Mouse (Mus musculus) intestine, embryonic 15.5 days (tissue): ENCODE measurements around the gene Gtf2h5. TPM values are rescaled to one million over a fixed set of nuclear protein-coding genes. Genes with fewer than 3 reads are reported as not detected.

Source experiments
- ATAC-seq: fragments of 200-750 bp; cut with Nextera tagmentation; 2 replicates; pipeline ENCODE4 v1.8.0; 2017; ENCODE audit warnings: moderate TSS enrichment, moderate library complexity
- H3K27ac ChIP-seq: fragments of 300-500 bp; sonication (generic); 2 replicates; pipeline ENCODE4 v1.5.1; 2015; ENCODE audit warnings: mild to moderate bottlenecking, inconsistent platforms
- H3K27me3 ChIP-seq: fragments of 300-500 bp; sonication (generic); replicated peaks from 2 replicates; pipeline ENCODE4 v1.6.1; 2015; ENCODE audit warnings: inconsistent platforms
- H3K36me3 ChIP-seq: fragments of 300-500 bp; sonication (generic); 2 replicates; pipeline ENCODE4 v1.6.1; 2015; ENCODE audit warnings: inconsistent platforms
- H3K4me1 ChIP-seq: fragments of 300-500 bp; sonication (generic); replicated peaks from 2 replicates; pipeline ENCODE4 v1.6.1; 2015; ENCODE audit warnings: inconsistent platforms
- H3K4me2 ChIP-seq: fragments of 300-500 bp; sonication (generic); replicated peaks from 2 replicates; pipeline ENCODE4 v1.6.1; 2015; ENCODE audit warnings: mild to moderate bottlenecking, inconsistent platforms
- H3K4me3 ChIP-seq: fragments of 300-500 bp; sonication (generic); replicated peaks from 2 replicates; pipeline ENCODE4 v1.5.1; 2015; ENCODE audit warnings: inconsistent platforms
- H3K9ac ChIP-seq: fragments of 300-500 bp; sonication (generic); 2 replicates; pipeline ENCODE4 v1.6.1; 2015; ENCODE audit warnings: inconsistent platforms
- H3K9me3 ChIP-seq: fragments of 300-500 bp; sonication (generic); 2 replicates; pipeline ENCODE4 v1.6.1; 2016; ENCODE audit warnings: inconsistent platforms
- WGBS: fragments of 180-500 bp; shearing (Covaris S2); methylation state at CpG from one replicate; pipeline ENCODE4 v1.1.7; 2015; 5-methylcytosine and 5-hydroxymethylcytosine counted together
- polyA plus RNA-seq: library from polyadenylated mRNA; unstranded; fragments of >200 nt; fragmentation: Nextera tagmentation; extraction: Ambion mirVana; gene quantifications from 2 replicates; pipeline ENCODE4 v1.2.1, GENCODE M21; 2015

Gtf2h5 gene
- polyA plus RNA-seq: 155 and 165 TPM in 2 replicates

GRCm38 (mm10) chr17:6079287-6080122 is at the start of gene Gtf2h5, which contains the start of gene Serac1:
Gene Gtf2h5, plus strand, starts transcription at chr17:6079786.
Gene Serac1, minus strand, starts transcription at chr17:6079741.
- Histone ChIP-seq H3K4me2 (peak within 1 kb of the TSS; percentile 77), H3K4me3 (peak within 1 kb of the TSS; percentile 72)
- WGBS: under 1% methylated on average over 70 of the region's 70 CpGs

GRCm38 (mm10) chr17:6035661-6036060 is 43.9 kb upstream of the Gtf2h5 start:
- WGBS: 68% methylated on average over 8 of the region's 8 CpGs
- peaks cover 16% of the 10 kb centered on the region; the same call in 1 of the 2 replicates for H3K36me3 ChIP-seq
- no peaks in the 10 kb centered on the region for H3K27me3 ChIP-seq
- H3K4me3 ChIP-seq: no peak overlapping the region
- no peak overlapping the region for H3K27ac ChIP-seq
- ATAC-seq: no peak
- H3K4me2 ChIP-seq: no peak overlapping the region
- H3K9me3 ChIP-seq: no peaks in the 10 kb centered on the region
- H3K4me1 ChIP-seq: no peaks in the 10 kb centered on the region
- no peak overlapping the region for H3K9ac ChIP-seq

More at GRCm38 (mm10) chr17:6079287-6080122, at the start of gene Gtf2h5, which contains the start of gene Serac1:
- Histone ChIP-seq H3K4me1 (no peaks in the 10 kb centered on the region; the same call in 1 of the 2 replicates), H3K27me3 (no peaks in the 10 kb centered on the region), H3K27ac (peak within 1 kb of the TSS; percentile 86), H3K9ac (peak within 1 kb of the TSS; percentile 79), H3K9me3 (no peaks in the 10 kb centered on the region), H3K36me3 (peaks cover 5% of the 10 kb centered on the region; the same call in 1 of the 2 replicates)
- peak; percentile 99 for ATAC-seq

- Histone ChIP-seq H3K9ac (no peak overlapping the region), H3K27ac (no peak overlapping the region), H3K4me2 (no peak overlapping the region), H3K4me1 (no peaks in the 10 kb centered on the region), H3K27me3 (no peaks in the 10 kb centered on the region), H3K9me3 (no peaks in the 10 kb centered on the region), H3K4me3 (no peak overlapping the region), H3K36me3 (peaks cover 16% of the 10 kb centered on the region; the same call in 1 of the 2 replicates)
- ATAC-seq: peak; percentile 87
- WGBS: 68% methylated on average over 8 of the region's 8 CpGs
Observed at GRCm38 (mm10) chr17:6036458-6036857, 43.1 kb upstream of the Gtf2h5 start.

- Histone ChIP-seq H3K4me1 (no peaks in the 10 kb centered on the region), H3K4me3 (no peak overlapping the region), H3K27me3 (no peaks in the 10 kb centered on the region), H3K4me2 (no peak overlapping the region), H3K9me3 (no peaks in the 10 kb centered on the region), H3K9ac (no peak overlapping the region), H3K36me3 (peaks cover 16% of the 10 kb centered on the region; the same call in 1 of the 2 replicates), H3K27ac (no peak overlapping the region)
- 87% methylated on average over 11 of the region's 11 CpGs for WGBS
- ATAC-seq: no peak; the same call in none of the 2 replicates
Observed at GRCm38 (mm10) chr17:6036872-6037271, 42.7 kb upstream of the Gtf2h5 start.

- peak; percentile 51 for ATAC-seq
- Histone ChIP-seq H3K4me2 (no peak overlapping the region), H3K36me3 (peaks cover 16% of the 10 kb centered on the region; the same call in 1 of the 2 replicates), H3K4me1 (no peaks in the 10 kb centered on the region), H3K27ac (no peak overlapping the region), H3K27me3 (no peaks in the 10 kb centered on the region), H3K4me3 (no peak overlapping the region), H3K9ac (no peak overlapping the region), H3K9me3 (no peaks in the 10 kb centered on the region)
- 83% methylated on average over 10 of the region's 10 CpGs for WGBS
Observed at GRCm38 (mm10) chr17:6037507-6037906, 42.1 kb upstream of the Gtf2h5 start.

GRCm38 (mm10) chr17:6052801-6053200 is 26.8 kb upstream of the Gtf2h5 start:
- no peak overlapping the region for H3K9ac ChIP-seq
- H3K4me1 ChIP-seq: no peaks in the 10 kb centered on the region
- WGBS: 76% methylated on average over 4 of the region's 4 CpGs
- H3K36me3 ChIP-seq: 0 out of 2 replicates have a peak, but pooled peaks cover 3% of the 10 kb centered on the region
- ATAC-seq: no peak
- H3K4me2 ChIP-seq: no peak overlapping the region
- H3K27ac ChIP-seq: no peak overlapping the region
- no peaks in the 10 kb centered on the region for H3K27me3 ChIP-seq
- H3K9me3 ChIP-seq: no peaks in the 10 kb centered on the region
- H3K4me3 ChIP-seq: no peak overlapping the region

GRCm38 (mm10) chr17:6054934-6055355 is 24.6 kb upstream of the Gtf2h5 start:
- Histone ChIP-seq H3K4me2 (no peak overlapping the region), H3K36me3 (no peaks in the 10 kb centered on the region), H3K9ac (no peak overlapping the region), H3K9me3 (no peaks in the 10 kb centered on the region), H3K27me3 (no peaks in the 10 kb centered on the region), H3K27ac (no peak overlapping the region), H3K4me1 (no peaks in the 10 kb centered on the region), H3K4me3 (no peak overlapping the region)
- WGBS: 26% methylated on average over 5 of the region's 5 CpGs
- ATAC-seq: no peak

GRCm38 (mm10) chr17:6062793-6063192 is 16.8 kb upstream of the Gtf2h5 start:
- Histone ChIP-seq H3K4me1 (no peaks in the 10 kb centered on the region), H3K4me3 (no peak overlapping the region), H3K9ac (no peak overlapping the region), H3K9me3 (no peaks in the 10 kb centered on the region), H3K27ac (no peak overlapping the region), H3K36me3 (0 out of 2 replicates have a peak, but pooled peaks cover 5% of the 10 kb centered on the region), H3K4me2 (no peak overlapping the region), H3K27me3 (no peaks in the 10 kb centered on the region)
- WGBS: 87% methylated on average over 8 of the region's 8 CpGs
- no peak for ATAC-seq

- Histone ChIP-seq H3K4me1 (no peaks in the 10 kb centered on the region), H3K27ac (no peak overlapping the region), H3K9me3 (no peaks in the 10 kb centered on the region), H3K4me2 (no peak overlapping the region), H3K27me3 (no peaks in the 10 kb centered on the region), H3K36me3 (0 out of 2 replicates have a peak, but pooled peaks cover 5% of the 10 kb centered on the region), H3K4me3 (no peak overlapping the region), H3K9ac (no peak overlapping the region)
- no peak for ATAC-seq
- WGBS: 87% methylated on average over 5 of the region's 5 CpGs
Observed at GRCm38 (mm10) chr17:6063532-6063931, 16.1 kb upstream of the Gtf2h5 start.

GRCm38 (mm10) chr17:6066021-6066420 is 13.6 kb upstream of the Gtf2h5 start:
- Histone ChIP-seq H3K27me3 (no peaks in the 10 kb centered on the region), H3K4me2 (no peak overlapping the region), H3K36me3 (0 out of 2 replicates have a peak, but pooled peaks cover 8% of the 10 kb centered on the region), H3K9me3 (no peaks in the 10 kb centered on the region), H3K27ac (no peak overlapping the region), H3K4me1 (no peaks in the 10 kb centered on the region), H3K9ac (no peak overlapping the region), H3K4me3 (no peak overlapping the region)
- WGBS: 91% methylated on average over 2 of the region's 2 CpGs
- no peak for ATAC-seq

- 96% methylated on average over 7 of the region's 7 CpGs for WGBS
- Histone ChIP-seq H3K4me3 (no peak overlapping the region), H3K36me3 (0 out of 2 replicates have a peak, but pooled peaks cover 8% of the 10 kb centered on the region), H3K27ac (no peak overlapping the region), H3K4me1 (no peaks in the 10 kb centered on the region), H3K27me3 (no peaks in the 10 kb centered on the region), H3K9me3 (no peaks in the 10 kb centered on the region), H3K9ac (no peak overlapping the region), H3K4me2 (no peak overlapping the region)
- ATAC-seq: no peak
Observed at GRCm38 (mm10) chr17:6067613-6068012, 12.0 kb upstream of the Gtf2h5 start.

- Histone ChIP-seq H3K27me3 (no peaks in the 10 kb centered on the region), H3K9me3 (no peaks in the 10 kb centered on the region), H3K9ac (no peak overlapping the region), H3K4me2 (no peak overlapping the region), H3K36me3 (0 out of 2 replicates have a peak, but pooled peaks cover 4% of the 10 kb centered on the region), H3K4me1 (no peaks in the 10 kb centered on the region), H3K4me3 (no peak overlapping the region), H3K27ac (no peak overlapping the region)
- 89% methylated on average over 6 of the region's 6 CpGs for WGBS
- no peak for ATAC-seq
Observed at GRCm38 (mm10) chr17:6069866-6070265, 9.7 kb upstream of the Gtf2h5 start.
